10 mouse cellular contexts compared by ENCODE assay signal in the genomic region with DNA sequence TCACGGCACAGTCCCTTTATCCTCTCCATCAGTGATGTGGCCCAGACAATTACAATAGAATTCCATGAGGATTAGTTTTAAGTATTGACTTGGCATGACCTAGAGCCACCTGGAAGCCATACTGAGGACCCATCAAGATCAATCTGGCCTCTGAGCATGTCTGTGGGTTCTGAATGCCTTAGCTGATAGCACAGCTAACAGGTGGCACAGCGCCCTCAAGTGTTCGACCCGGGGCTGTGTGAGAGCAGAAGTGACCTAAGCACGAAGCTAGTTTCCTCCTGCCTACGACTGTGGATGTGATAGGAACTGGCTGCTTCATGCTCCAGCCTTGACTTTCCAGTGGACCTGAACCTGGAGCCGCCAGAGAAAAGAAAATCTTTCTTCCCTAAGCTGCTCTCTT.
DNase-seq lines count a peak whose midpoint lies in the region; ATAC-seq and TF ChIP-seq lines count a peak whose summit lies in the region.
"Had no signal": no experiment of that assay in that cellular context is flagged by ENCODE, and none has a peak within 500 bp of the region (broad histone marks: within the 10 kb centered on the region; RNA-seq: fewer than 3 reads in every experiment).

No protein-coding gene starts in this region.

- peak; percentile 68 for ATAC-seq in granulocyte monocyte progenitor cell, adult 5-6 weeks (replicated peaks; ENCODE audit: poor library complexity, severe bottlenecking)
- peak; percentile 62 for ATAC-seq in megakaryocyte progenitor cell, adult 5-6 weeks (replicated peaks; ENCODE audit: poor library complexity)

- H3K4me3 ChIP-seq in left cerebral cortex, adult 2 months, result no peak overlapping the region
- H3K4me3 ChIP-seq: neural tube, embryonic 15.5 days had no signal

- DNase-seq in cerebellum, postnatal 10 days, result peak; percentile 36 to 50
- no peak for DNase-seq in cerebellum, adult 11-12 months
- DNase-seq in left cerebral cortex, adult 2 months (ENCODE audit: extremely low spot score in 1 of 2, low spot score in 2 of 2), result no peak
- DNase-seq in left cerebral cortex, postnatal 36 days (ENCODE audit: low spot score in 2 of 2), result no peak
- no peak for DNase-seq in heart, postnatal 4 days
- no peak for DNase-seq in layer of hippocampus, postnatal 10 days (ENCODE audit: low spot score in 2 of 2)

- intact Hi-C loops in left cerebral cortex, adult 2 months (cut with DNase I), result no loop called here
- intact Hi-C loops in left cerebral cortex, postnatal 36 days (cut with DNase I), result no loop called here

- TF ChIP-seq CTCF in left cerebral cortex, adult 2 months (IDR thresholded peaks at IDR 0.05), result peak; percentile 33

- no peak overlapping the region for H3K27ac ChIP-seq in left cerebral cortex, adult 2 months
- H3K27ac ChIP-seq: macrophage; neural tube, embryonic 15.5 days had no signal

Comparison
In these comparisons a context has a peak if more than half of its experiments do, and no peak if none do; other contexts are left out.
1. DNase-seq: peak in cerebellum, postnatal 10 days (2 of 2); none in cerebellum, adult 11-12 months (single experiment), left cerebral cortex, adult 2 months (0 of 2), left cerebral cortex, postnatal 36 days (0 of 2), heart, postnatal 4 days (single experiment) and layer of hippocampus, postnatal 10 days (0 of 2).